Mouse (Mus musculus) CD8-positive naive resting alpha-beta T cell, adult 2 months (primary cell): ENCODE data around the gene Zdhhc13.

Experiments
- DNase-seq, 2 experiments: peaks; one replicate each; pipeline ENCODE4 v3.0.0; 2022; ENCODE audit warnings: low read depth in 2 of 2, low spot score in 2 of 2

Zdhhc13 gene

DNA sequence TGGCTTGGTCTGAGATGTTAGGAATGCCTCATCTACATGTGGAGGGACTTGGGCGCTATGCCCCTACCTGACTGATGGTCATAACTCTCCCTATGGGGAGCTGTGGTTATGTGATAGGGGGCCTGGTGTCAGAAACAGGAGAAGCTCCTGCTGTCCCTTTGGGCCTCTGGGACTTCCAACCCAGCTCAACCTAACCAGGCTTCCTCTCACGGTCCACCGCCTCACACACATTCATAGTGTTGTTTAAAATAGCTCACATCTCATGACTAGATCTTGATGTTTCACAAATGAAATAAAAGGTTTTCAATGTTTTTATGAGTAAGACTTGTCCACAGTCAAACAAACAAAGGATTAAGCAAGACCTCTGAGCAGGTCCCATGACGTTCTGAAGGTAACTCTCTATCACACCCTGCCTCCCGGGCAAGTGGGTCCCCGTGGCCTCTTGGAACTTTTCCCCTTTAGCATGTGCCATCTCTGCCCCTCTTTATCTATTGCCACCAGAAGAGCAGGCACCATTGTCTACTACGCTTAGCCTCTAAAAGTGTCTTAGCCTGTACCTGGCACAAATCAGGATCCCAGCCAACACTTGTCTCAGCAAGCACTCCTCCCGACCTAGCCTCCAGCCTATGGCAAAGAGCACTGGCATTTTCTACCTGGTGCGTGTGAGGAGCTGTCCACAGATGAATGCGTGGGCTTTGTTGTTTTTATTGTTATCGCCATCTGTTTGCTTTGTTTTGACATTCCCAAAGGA is 3.9 kb upstream of the Zdhhc13 start:
- DNase-seq, result no peak

DNA sequence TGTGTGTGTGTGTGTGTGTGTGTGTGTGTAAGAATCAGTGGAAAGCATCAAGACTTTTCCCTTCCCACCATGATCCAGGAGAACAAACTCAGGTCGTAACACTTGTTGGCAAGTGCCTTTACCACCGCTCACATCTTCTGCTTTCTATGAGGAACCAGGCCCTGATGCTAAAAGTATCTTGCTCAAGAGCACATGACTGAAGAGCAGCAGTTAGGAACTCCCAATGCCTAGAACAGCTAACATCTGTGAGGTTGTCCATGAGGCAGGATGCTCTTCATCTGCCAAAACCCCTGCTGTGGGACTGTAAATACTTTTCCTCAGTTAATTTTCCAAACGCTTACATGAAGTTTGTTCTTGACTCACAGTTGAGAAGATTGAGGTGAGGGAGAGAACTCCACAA is 455 bp upstream of the Zdhhc13 start:
- no peak for DNase-seq

- DNase-seq, result no peak
Observed at GRCm38 (mm10) chr7:48790117-48790516, 1.3 kb downstream of the Zdhhc13 start.

GRCm38 (mm10) chr7:48791412-48791811 is 2.6 kb downstream of the Zdhhc13 start:
- no peak for DNase-seq

DNA sequence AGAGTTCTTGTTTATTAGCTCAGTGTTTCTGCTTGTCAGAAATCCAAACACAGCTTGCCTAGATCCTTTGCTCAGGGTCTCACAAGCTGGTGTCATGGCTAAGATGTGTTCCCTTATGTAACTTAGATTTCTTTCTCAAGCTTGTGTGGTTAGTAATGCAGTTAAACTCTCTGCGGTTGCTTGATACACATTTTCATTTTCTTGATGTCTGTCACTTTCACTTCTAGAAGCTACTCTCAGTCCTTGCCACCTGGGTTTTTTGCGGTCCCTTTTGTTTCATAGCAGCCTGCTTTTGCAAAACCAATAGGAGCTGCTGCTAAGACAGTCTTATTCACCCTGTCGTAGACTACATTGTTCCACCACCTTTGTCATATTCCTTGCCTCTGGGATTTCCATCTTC is 6.3 kb downstream of the Zdhhc13 start:
- DNase-seq, result peak in 1 of 2 experiments; percentile 5

- DNase-seq, result no peak
Observed at GRCm38 (mm10) chr7:48803381-48803780, 14.6 kb downstream of the Zdhhc13 start.

- DNase-seq, result no peak
Observed at GRCm38 (mm10) chr7:48806587-48806986, 17.8 kb downstream of the Zdhhc13 start.

DNA sequence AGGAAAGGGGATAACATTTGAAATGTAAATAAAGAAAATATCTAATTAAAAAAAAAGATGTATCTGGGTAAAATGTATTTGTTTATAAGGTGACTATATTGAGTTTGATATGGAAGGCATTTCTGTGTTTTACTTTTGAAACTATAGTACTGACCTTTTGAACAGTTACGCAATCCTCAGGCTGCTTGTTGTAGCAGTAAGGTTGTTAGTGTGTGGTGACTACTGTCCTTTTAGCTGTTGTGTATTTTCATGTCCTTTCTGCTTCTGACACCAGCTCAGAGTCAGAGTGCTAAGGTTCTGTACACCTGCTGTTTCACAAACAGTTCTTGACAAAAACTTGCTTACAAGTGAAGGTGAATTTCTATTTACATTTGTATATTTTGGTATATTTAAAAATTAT is 21.8 kb downstream of the Zdhhc13 start:
- DNase-seq, result no peak

DNA sequence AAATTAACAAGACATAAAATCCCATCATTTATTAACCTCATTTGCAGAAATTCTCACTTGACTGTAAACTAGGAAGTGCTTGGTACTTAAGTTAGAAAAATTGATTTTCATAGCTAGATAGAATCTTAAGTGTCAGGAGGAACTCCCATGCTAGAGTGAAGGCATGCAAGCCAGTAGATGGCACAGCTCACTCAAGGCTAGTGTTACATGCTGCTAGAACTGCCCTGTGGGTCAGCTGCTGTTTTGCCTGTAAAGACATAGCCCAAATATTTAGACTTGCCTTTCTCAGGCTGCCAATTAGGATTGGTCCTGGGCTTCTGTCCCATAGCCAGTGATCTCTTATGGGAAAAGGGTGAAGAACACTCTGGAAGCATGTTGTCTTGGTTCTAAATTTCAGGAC is 23.6 kb downstream of the Zdhhc13 start:
- DNase-seq, result no peak

DNA sequence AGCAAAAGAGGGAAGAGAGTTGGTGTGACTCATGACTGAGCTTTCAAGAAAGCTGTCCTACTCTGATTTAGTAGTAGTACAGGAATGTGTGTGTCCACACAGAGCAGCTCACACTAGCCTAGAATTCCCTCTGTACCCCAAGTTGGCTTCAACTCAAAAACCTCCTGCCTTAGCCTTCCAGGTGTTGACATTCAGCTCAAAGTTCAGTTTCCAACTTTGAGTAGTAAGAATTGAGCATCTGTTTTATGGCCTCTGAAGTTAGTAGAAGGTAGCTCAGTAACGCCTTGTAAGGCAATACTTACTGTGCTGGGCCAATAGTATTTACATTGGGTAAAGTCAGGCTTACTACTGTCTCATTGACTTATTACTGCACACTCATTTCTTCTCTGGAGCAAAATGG is 24.8 kb downstream of the Zdhhc13 start:
- DNase-seq, result no peak

- no peak for DNase-seq
Observed at GRCm38 (mm10) chr7:48821654-48822053, 32.9 kb downstream of the Zdhhc13 start.

- no peak for DNase-seq
Observed at GRCm38 (mm10) chr7:48823621-48824020, 34.8 kb downstream of the Zdhhc13 start.

DNA sequence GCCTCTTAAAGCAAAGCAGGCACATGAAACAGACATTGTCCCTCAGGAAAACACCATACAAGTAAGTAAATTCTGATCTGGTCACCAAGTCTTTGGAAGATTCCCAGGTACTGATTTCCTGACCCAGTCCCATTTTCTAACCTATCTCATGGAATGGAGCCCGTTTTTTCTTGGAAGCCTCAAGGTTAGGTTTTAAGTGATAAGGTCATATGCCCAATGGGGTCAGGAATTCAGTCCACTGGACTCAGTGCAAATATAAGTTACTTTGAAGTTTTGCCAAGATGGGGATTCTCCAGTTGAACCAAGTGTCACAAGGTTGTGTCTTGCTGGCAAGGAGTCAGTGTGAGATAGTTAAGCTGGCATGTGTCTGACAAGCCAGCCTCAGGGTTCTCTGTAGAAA is 35.9 kb downstream of the Zdhhc13 start:
- DNase-seq, result no peak

DNA sequence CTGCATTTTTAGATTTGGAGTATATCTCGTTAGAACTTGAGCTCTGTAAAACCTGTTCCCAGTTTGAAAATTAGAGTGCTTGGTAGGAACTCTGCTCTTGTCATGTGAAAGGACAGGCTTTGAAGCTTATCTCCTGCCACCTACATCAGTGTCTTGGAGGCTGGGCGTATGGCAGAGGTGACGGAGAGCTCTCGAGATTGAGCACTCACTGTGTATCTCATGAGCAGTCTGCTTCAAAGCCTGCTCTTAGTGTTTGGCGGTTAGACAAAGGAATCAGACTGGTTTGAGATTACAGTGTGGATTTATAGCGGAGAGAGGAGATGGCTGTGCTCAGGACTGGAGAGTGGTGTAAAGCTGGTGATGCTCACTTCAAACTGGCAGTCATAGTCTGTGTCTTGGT is 36.4 kb downstream of the Zdhhc13 start:
- no peak for DNase-seq

DNA sequence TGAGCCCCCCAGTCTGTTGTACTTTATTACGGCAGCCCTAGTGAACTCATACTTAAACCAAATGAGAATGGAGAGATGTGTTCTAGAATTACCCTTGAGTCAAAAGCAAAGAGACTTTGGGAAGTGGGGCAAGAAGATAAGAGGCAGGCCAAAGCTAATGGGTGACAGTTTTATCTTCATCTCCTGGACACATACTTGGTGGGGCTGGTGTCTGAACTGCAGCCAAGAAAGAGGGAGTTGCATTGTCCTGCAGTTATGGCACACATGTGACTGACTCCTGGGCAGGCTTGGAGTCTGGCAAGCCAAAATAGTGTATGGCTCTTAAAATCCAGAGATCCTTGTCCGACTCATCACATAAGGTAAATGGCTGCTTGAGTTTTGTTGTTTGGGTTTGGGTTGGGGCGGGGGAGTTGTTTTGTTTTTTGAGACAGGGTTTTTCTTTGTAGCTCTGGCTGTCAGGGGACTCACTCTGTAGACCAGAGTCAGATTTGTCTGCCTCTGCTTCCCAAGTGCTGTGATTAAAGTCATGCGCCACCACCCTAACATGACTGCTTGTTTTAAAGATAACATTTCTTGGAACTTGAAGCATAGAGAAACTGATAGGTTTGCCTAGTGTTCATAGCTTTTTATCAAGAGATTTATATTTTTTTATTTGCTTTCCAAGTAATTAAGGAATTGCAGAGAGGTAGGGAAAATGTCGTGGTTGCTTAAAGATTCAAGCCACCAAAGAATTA is 40.5 kb downstream of the Zdhhc13 start:
- DNase-seq, result no peak

- no peak for DNase-seq
Observed at GRCm38 (mm10) chr7:48830395-48830794, 41.6 kb downstream of the Zdhhc13 start.

DNA sequence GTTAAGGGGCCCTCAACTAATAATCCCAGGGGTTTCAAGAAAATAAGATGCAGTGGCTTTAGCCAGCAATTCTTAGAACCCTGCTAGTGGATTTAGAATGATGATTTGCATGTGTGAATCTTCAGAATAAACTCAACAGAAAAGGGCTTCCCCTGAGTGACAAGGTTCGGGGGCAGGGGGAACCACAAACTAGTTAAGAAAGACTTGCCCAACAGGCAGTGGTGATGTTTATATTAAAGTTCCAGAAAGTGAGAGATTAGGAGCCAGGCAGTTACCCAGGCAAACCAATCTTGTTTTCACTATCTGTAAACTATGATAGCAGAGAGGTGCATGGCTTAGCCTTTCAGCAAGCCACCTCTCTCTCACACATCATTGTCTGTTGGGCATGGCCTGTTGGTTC is 43.9 kb downstream of the Zdhhc13 start:
- no peak for DNase-seq

DNA sequence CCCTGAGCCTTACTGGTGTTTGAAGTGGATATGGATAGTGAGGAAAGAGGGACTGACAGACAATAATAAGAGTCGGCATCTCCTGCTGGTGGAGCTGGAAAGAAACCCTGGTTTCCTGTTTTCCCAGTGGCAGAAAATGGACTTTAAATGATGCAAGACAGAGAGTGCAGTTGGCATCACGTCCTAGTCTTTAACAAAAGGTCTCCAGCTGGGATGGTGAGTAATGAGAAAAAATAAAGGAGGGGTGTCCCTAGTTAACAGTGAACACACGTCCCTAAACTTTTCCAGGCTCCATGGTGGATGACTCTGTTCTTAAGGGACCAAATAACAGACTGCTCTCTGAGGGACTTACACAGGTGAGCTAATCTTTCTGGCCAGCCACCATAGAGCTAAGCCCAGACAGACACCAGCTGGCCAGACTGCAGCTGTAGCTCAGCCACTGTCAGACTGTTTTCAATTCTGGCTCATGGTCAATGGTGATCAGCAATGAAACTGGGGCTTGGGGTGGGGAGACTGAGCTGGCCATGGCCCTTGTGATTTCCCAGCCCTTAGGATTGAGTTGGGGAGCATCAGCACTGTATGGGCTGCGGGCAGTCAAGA is 45.7 kb downstream of the Zdhhc13 start:
- DNase-seq, result no peak

DNA sequence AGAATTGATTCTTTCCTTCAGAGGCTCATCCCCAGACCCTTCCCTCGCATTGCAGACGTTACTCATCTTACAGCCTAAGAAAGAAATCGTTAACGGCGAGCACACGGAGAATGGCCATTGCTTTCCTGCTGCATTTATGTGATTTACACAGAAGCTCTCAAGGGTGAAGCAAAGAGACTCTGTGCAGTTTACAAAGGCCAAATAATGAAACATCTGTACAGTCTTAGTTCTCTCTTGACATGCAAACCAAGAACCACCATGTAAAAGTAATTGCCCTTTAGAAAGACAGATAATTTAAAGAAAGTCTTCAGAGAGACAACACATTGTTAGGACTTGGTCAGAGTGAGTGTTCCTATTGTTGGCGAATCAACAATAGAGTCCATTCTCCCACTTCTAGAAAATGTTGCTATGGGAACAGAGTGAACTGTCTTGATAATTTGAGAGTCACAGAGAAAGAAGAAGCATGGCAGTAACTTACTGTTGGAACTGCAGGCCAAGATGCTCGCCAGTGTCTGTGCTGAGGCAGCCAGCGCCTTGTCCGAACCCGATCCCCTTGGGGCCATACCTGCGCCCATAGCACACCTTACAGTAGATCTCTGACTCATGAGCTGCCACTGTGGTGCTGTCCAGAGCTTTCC is 46.3 kb downstream of the Zdhhc13 start:
- no peak for DNase-seq

DNA sequence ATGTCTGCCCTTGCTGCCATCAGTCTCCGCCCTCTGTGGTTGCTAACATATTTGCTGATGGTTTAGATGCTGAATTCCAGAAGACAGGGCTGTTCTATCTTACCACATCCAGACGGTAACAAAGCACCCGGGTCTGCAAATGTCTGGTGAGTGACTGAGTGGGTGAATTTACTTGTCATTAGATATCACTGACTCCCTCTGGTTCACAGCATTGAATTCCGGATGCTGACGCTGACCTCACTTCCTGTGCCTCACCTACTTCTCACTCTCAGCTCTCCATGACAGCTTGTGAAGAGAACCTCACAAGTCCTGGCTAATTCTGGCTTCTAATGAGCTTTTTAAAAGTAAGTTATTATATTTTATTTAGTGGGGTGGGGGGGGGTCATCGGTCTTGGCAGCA is 48.1 kb downstream of the Zdhhc13 start:
- no peak for DNase-seq

DNA sequence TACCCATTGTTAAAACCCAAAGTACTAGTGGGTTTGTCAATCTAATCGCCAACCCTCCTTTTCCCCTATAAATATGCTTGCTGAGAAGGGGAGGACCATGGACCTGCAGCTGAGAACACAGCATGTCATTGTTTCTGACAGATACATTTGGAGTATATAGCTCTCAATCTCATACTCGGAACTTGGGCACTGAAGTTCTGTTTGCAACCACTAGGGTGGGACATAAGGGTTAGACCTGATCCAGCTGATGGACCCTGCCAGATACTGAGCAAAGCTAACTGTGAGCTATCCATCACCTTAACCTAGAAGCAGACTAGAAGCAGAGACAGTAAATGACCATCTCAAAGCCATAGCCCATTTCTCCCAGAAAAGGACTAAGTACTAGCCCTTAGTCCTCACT is 49.6 kb downstream of the Zdhhc13 start:
- no peak for DNase-seq

DNA sequence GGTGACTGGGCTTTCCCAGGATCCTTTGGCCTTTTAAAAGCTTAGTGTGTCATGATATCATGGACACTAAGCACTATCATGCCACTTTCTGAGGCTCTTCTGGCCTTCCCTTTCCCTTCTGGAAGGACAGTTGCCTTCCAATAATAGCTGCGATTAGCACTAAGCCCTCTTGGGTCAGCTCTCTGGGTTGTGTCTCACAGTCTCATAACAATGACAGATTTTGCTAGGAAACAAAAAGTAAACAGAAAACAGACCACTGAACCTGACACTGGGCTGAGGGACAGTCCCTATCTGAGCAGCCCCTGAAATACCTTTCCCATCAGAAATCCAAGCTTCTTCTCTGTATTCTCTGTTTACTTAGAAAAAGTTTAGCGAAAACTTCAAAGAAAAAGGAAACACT is 51.7 kb downstream of the Zdhhc13 start:
- no peak for DNase-seq
